Mouse (Mus musculus) heart, postnatal 14 days (tissue): ENCODE results near the gene Smarcd1. TPM values are rescaled to one million over a fixed set of nuclear protein-coding genes. Genes with fewer than 3 reads are reported as not detected.
"Not testable (repeated sequence)": the region's sequence is repeated elsewhere in the genome, so short reads cannot be mapped to it uniquely, and the experiment has no call there.

Experiments used
- DNase-seq, 2 experiments: peaks; one replicate each; pipeline ENCODE4 v3.0.0; 2021 to 2022
- intact Hi-C: fragments of 180-260 bp; cut with DNase I; formaldehyde crosslinking; loops from one replicate; pipeline ENCODE4 v1.15.1; 2025
- total RNA-seq, 2 experiments: library from RNA; stranded (reverse); gene quantifications; 2 replicates each; pipeline ENCODE4 v1.2.3; 2021

Gene Smarcd1
- total RNA-seq, 2 experiments from 2014 or later: 25.9 to 28.4 TPM

- peak; percentile 95 to 97 for DNase-seq
- intact Hi-C loops: loop anchor here (2.0 kb wide), 2 partner anchors 21 to 47 kb away; partner anchors contain the start of genes Cers5 and Gm17349
These were observed 23.6 kb downstream of the Smarcd1 start, which contains the start of gene Cox14 for GRCm38 (mm10) chr15:99725341-99726155. Gene Cox14 (plus strand): TSS chr15:99725618.

DNA sequence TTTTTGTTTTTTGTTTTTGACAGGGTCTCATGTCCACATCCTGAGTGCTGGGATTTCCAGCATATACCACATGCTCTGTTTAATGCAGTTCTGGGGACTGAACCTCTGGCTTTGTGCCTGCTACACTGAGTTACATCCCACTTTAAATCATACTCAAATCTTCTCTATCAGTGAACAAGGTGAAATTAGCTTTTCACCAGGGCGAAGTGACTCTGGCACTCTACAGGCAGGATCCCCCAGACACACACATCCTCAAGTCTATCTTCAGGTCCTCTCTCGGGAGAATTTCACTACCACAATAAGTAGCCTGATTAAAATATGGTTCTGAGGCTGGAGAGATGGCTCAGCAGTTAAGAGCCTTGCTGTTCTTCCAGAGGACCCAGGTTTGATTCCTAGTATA lies 24.6 kb downstream of the Smarcd1 start:
- DNase-seq: no peak
- intact Hi-C loops: no loop called here

DNA sequence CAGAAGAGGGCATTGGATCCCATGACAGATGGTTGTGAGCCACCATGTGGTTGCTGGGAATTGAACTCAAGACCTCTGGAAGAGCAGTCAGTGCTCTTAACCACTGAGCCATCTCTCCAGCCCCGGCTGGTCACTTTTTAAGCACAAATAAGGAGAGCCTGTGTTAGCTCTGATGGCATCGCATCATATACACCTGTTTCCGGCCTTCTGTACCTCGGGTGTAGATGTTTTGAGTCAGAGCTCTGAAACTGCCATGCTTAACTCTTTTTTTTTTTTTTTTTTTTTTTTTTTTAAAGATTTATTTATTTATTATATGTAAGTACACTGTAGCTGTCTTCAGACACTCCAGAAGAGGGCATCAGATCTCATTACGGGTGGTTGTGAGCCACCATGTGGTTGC lies 25.1 kb downstream of the Smarcd1 start:
- DNase-seq, intact Hi-C loops: not testable (repeated sequence)

DNA sequence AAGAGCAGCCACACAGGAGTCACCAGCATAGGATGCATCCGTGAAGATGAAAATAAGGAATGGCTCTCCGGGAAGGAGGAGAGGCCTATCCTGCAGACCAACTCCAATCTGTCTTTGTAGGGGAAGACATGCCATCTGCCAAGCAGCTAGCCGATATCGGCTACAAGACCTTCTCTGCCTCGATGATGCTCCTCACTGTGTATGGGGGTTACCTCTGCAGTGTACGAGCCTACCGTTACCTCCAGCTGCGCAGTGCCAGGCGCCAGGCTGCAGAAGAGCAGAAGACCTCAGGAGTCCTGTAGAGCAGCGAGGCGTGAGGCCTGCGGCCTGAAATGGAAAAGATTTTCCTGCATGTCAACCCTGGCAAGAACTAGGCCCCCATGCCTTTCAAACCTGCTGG lies 25.6 kb downstream of the Smarcd1 start:
- intact Hi-C loops: no loop called here
- no peak for DNase-seq

DNA sequence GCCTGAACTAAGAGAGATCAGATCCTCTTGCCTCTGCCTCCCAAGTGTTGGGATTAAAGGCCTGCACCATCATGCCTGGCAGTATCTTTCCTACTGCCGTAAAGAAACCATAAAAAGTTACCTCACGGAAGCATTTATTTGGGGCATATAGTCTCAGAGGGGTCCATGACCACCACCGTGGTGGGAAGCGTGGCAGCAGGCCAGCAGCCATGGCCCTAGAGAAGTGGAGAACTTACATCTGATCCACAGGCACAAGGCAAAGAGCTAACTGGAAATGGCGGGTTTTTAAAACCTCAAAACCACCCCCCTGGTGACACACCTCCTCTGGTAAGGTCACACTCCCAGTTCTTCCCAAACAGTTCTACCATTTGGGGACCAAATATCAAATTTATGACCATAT lies 26.3 kb downstream of the Smarcd1 start:
- intact Hi-C loops: no loop called here
- no peak for DNase-seq

GRCm38 (mm10) chr15:99729056-99729783 lies 27.3 kb downstream of the Smarcd1 start:
- intact Hi-C loops: no loop called here
- no peak for DNase-seq

DNA sequence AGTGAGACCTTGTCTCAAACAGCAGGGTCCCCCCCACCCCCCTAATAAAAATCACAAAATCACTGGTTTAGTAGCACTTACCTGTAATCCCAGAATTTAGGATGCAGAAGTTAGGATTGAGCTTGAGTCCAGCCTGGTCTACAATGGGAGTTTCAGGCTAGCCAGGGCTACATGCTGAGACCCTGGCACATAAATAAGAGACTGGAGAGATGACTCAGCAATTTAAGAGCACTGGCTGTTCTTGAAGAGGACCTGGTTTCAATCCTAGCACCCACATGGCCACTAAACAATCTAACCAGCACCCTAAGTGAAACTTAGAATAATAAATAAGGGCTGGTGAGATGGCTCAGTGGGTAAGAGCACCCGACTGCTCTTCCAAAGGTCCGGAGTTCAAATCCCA lies 29.2 kb downstream of the Smarcd1 start:
- intact Hi-C loops: no loop called here
- DNase-seq: no peak

DNA sequence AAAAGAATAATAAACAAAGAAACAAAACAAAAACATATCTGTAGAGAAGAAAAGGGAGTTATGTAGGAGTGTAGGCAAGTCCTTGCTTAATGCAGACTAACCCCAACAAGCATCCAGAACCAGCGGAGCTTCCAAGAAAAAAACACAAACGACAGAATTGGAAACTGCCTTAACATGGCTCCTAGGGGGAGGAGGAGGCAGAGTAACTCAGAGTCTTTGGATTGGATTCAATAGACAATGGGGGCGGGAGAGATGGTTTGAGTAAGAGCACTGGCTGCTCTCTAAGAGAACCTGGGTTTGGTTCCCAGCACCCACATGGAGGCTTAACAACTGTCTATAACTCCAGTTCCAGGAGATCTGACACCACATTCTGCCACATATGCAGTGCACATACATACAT lies 29.7 kb downstream of the Smarcd1 start:
- intact Hi-C loops: no loop called here
- DNase-seq: no peak

DNA sequence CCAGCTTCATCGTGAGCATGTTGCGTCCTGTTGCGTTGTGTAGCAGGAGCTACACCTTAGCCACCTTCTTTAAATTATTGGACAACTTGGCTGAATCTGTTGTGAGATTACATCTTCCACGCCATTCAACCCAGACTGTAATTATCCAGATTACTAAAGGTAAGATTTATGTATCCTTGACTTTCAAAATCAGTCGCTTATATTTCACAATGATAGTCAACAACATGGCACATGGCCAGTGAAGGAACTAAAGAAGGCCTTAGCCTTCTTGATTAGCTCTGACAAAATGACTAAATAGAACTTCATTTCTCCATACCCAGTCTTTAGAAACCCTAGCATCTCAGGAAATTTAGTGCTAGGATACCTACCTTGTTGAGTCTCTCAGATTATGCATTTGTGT lies 31.3 kb downstream of the Smarcd1 start:
- DNase-seq: no peak
- intact Hi-C loops: no loop called here

GRCm38 (mm10) chr15:99735631-99736030 lies 33.7 kb downstream of the Smarcd1 start:
- peak; percentile 100 for DNase-seq

DNA sequence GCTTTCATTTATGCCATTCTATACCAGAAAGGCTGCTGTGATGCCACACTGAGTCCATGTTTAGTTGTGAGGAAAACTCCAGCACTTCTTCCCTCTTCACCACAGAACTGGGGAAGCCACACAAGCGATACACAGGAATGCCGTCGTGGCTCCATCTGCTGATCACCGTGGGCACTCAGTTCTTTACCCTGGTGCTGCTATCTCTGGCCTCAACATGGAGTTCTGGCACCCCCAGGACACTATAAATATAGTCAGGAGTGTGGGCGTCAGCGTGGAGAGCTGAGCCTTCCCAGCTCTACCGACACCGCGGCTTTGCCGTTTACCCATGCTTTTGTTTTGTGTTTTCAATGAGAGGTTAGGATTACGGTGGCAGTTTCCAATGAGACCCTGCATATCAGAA lies 34.7 kb downstream of the Smarcd1 start:
- DNase-seq: no peak
- intact Hi-C loops: no loop called here

More at GRCm38 (mm10) chr15:99735631-99736030, 33.7 kb downstream of the Smarcd1 start:
- intact Hi-C loops: no loop called here

- intact Hi-C loops: no loop called here
These were observed 38.3 kb downstream of the Smarcd1 start for GRCm38 (mm10) chr15:99740229-99740628.

GRCm38 (mm10) chr15:99754204-99754603 lies 52.3 kb downstream of the Smarcd1 start:
- intact Hi-C loops: no loop called here
- no peak for DNase-seq

More at GRCm38 (mm10) chr15:99740229-99740628, 38.3 kb downstream of the Smarcd1 start:
- no peak for DNase-seq

Other genes starting within 250 kb of the Smarcd1 start
- gene Nckap5l, start 244.4 kb upstream of the Smarcd1 start, total RNA-seq: 10 to 100 TPM; 11.2 to 13.6 TPM
- 1 to 10 TPM; 3.9 to 4.9 TPM for gene Bcdin3d, start 227.4 kb upstream of the Smarcd1 start, total RNA-seq
- gene Faim2, start 174.0 kb upstream of the Smarcd1 start, total RNA-seq: under 1 TPM; 0.12 to 0.74 TPM
- not detected for gene Aqp2, start 123.1 kb upstream of the Smarcd1 start, total RNA-seq
- gene Aqp5, start 111.3 kb upstream of the Smarcd1 start, total RNA-seq: 1 to 10 TPM in 1 of 2 experiments, under 1 TPM in 1; 0.63 to 1.2 TPM
- gene Aqp6, start 100.7 kb upstream of the Smarcd1 start, total RNA-seq: not detected
- 10 to 100 TPM in 1 of 2 experiments, 1 to 10 TPM in 1; 8.6 to 12.2 TPM for gene Racgap1, start 50.5 kb upstream of the Smarcd1 start, total RNA-seq
- under 1 TPM; 0.29 to 0.74 TPM for gene Asic1, start 31.8 kb upstream of the Smarcd1 start, total RNA-seq
- 1 to 10 TPM; 5.0 to 5.1 TPM for gene Gm17349, start 3.4 kb downstream of the Smarcd1 start, total RNA-seq
- gene Gpd1, start 15.4 kb downstream of the Smarcd1 start, total RNA-seq: 10 to 100 TPM; 61.7 to 91.3 TPM
- gene Cox14, start 23.5 kb downstream of the Smarcd1 start, total RNA-seq: 100 to 1,000 TPM; 207 to 250 TPM
- gene Cers5, start 70.8 kb downstream of the Smarcd1 start, total RNA-seq: 10 to 100 TPM; 24.8 to 27.3 TPM
- 10 to 100 TPM; 23.5 TPM for gene Lima1, start 173.3 kb downstream of the Smarcd1 start, total RNA-seq